Mouse (Mus musculus) embryo, embryonic 11.5 days (tissue): Measurements from ENCODE around the gene Mgarp.
"Not testable (repeated sequence)": the region's sequence is repeated elsewhere in the genome, so short reads cannot be mapped to it uniquely, and the experiment has no call there.

ENCODE experiments used
- DNase-seq: peaks from one replicate; pipeline ENCODE4 v3.0.0-alpha.2; 2012; ENCODE audit warnings: low read depth, low spot score

The Mgarp gene

DNA sequence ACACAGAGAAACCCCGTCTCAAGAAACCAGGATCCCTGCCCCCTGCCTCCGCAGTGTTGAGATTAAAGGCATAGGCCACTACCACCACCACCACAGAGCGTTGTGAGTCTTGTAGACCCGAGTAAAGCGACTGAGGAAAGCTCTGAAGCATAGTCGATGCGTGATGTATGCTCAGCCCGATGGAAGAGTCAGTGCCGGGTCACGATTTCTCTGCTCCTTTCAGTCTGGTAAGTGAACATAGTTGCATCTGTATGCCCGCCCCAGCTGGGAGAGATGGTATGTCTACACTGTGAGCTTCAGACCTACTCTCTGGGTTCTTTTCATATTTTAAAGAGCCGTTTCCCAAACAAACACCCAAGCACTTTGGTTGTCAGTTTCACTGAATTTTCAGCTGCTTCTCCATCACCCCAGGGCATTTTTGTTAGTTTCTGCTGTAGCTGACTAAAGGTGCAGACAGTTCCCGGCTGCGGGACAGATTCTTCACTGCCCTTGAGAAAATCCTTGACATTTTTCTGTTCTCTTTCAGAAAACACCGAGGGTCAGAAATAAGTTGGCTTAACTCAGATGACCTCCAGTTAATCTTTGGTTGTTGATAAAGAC lies 1.3 kb upstream of the Mgarp start:
- DNase-seq, result no peak

DNA sequence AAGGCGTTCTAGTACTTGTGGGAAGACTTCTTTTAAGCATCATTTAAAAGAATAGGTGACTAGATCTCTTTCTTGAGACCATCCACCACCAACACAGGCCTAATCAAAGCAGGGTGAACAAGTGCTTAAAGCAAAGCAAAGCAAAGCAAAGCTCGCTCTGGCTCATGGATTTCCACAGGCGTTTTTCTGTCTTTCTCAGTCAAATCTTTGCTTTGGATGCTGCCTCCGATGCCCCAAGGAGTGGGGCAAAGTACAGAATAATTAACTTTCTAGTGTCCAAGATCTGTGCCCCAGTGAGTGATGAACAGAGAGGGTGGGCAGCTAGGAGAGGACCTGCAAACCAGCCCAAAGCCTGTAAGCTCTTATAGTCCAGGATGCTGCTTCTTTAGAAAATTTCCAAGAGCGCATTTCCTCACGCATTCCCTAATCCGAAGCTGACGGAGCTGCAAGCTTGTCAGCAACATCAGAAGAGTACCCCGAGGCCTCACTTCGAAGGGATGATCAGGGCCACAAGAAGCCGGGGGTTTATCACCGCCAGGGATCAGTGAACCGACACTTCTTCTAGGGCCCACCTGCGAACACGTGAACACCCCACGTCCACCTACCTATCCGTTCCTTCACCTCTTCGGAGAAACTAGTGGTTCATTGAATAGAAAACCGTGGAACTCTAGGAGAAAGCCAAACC lies 935 bp downstream of the Mgarp start:
- no peak for DNase-seq

DNA sequence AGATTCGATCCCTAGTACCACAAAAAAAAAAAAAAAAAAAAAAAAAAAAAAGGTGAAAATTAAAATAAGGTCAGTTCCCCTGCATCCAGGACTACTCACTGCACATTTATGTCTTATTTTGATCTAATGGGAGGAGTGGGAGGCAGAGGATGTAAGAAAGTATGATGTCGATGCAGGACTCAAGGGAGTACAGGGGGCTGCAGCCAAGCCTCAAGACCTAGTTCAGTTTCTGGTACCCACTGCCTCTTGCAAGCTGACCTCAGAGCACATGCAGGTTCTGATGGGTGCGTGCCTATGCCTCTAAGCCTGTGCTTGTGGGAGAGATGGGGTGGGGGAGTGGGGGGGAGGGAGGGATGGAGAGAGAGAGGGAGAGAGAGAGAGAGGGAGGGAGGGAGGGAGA lies 1.7 kb downstream of the Mgarp start:
- no peak for DNase-seq

GRCm38 (mm10) chr3:51393651-51394050 lies 2.9 kb downstream of the Mgarp start:
- DNase-seq, result no peak

DNA sequence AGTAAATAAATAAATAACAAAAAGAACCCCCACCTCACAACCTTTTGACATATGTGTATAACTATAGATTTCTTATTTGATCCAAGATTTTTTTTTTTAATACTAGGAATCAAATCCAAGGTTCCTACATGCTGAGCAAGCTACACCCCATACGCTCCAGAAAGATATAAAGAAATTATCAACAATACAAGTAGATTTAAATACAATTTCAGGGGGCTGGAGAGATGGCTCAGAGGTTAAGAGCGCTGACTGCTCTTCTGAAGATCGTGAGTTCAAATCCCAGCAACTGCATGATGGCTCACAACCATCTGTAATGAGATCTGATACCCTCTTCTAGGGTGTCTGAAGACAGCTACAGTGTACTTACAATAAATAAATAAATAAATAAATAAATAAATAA lies 3.5 kb downstream of the Mgarp start:
- DNase-seq, result not testable (repeated sequence)

DNA sequence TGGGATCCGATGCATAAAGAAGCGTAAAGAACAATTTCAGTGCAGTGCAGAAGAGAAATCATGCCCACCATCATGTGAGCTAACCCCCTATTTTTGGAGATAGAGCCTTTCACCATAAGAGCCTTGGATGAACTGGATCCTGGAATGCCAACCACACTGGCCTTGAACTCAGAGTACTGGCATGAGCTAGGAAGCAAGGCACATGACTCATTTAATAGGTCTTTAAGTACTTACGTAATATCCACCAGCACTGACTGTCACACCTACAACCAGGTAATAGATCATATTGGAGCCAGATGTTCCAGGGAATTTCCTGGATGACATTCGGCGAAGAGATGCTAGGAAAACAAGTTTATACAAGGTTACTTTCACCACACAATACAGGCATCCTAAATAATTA lies 4.9 kb downstream of the Mgarp start:
- DNase-seq, result no peak

DNA sequence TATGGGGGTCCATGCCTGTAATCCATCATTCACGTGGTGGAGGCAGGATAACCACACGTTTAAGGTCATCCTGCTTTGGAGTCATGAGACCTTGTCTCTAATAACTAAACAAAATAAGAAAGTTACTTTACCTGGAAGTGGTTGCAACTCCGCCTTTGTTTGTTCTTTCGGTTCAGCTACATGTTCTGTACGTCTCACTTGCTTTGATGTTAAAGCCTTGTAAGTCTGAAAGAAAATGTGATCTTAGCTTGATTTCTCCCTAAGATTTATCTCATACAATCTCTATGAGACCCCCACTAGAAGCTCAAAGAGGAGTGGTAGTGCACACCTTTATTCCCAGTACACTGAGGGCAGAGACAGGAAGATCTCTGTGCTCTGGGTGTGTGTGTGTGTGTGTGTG lies 5.4 kb downstream of the Mgarp start:
- DNase-seq, result no peak

DNA sequence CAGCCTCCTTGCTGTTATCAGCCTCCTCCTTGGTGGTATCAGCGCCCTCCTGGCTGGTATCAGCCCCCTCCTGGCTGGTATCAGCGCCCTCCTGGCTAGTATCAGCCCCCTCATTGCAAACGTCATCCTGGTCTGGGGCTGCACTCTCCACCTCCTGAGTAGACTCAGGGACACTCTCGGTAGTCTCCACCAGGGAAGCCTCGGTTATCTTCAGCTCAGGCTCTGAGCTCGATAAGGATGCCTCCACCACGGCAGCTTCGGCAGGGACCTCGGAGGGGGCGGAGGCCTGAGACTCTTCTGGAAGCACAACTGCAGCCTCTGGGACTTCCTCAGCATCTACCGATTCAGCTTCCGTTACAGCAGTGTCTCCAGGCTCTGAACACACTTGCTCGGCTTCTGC lies 7.6 kb downstream of the Mgarp start:
- no peak for DNase-seq

GRCm38 (mm10) chr3:51387868-51388381 lies 8.6 kb downstream of the Mgarp start:
- DNase-seq, result no peak

DNA sequence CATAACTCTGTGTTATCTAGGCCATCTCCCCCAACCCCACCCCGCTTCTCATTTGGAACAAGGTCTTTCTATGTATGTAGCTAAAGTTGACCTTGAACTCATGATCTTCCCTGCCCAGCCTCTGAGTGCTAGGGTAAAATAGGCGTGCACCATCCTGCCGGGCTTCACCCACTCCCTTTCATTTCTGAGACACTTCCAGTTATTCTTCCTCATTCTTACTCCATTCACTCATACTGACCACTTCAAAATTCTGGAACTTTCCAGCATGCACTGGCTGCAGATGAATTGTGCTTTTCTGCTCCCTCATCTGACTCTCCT lies 9.4 kb downstream of the Mgarp start:
- DNase-seq, result no peak

DNA sequence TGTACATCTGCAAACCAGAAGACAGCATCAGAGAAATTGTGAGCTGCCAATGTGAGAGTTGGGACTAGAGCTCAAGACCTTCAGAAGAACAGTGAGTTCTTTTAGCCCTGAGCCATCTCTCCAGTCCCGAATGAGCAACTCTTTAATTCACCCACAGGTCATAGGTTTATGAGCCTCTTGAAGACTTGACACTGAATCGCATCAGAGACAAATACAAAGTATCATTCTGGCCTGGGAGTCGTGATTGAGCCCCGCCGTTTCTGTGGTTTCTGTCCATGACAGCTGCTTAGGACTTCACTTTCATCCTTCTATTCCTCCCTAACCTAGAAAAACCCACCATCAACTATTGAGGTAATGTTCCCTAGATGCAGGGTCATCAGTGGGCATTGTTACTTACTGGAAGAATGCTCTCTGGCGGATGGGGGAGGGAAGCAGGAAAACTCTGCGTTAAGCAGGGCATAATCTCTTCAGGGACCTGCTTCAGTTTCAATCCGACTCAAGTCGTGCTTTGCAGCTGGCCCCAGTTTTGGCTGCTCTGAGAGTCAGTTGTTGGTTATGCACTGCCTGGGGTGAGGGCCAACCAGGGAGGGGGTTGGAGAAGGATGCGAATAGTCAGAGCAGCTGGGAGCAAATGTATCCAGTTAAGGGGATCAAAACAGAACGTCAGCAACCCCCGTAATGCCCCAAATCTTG lies 10.0 kb downstream of the Mgarp start:
- no peak for DNase-seq

DNA sequence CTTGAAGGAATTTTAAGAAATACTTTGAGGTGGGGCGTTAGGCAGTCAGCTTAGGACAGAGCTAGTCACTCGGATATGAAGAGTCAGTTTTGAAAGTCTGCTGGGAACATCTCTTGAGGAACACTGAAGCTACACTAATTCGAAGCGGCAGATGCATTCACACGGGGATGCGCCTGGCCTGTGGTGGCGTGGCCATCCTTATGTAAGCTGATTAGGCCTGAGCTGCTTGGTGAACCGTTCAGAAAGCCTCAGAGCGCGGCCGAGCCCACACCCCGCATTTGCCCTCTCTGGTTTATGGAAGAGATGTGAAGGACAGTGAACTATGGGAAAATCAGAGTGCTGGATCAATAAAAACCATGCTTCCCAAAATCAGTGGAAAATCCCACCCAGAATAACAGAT lies 13.1 kb downstream of the Mgarp start:
- no peak for DNase-seq

DNA sequence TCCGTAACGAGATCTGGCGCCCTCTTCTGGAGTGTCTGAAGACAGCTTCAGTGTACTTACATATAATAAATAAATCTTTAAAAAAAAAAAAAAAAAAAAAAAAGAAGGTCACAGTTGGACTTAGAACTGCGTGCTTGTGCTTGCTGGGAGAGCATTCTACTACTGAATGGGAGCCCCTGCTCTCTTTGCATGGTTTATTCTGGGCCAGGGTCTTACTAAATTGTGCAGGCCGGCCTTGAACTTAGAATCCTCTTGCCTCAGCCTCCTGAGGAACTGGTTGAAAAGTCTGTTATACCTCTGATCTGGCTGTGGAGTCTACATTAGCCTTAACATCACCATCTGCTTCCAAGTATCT lies 15.9 kb downstream of the Mgarp start:
- DNase-seq, result no peak

GRCm38 (mm10) chr3:51379786-51380659 lies 16.5 kb downstream of the Mgarp start:
- no peak for DNase-seq

- no peak for DNase-seq
Observed at GRCm38 (mm10) chr3:51378665-51378946, 17.9 kb downstream of the Mgarp start.

DNA sequence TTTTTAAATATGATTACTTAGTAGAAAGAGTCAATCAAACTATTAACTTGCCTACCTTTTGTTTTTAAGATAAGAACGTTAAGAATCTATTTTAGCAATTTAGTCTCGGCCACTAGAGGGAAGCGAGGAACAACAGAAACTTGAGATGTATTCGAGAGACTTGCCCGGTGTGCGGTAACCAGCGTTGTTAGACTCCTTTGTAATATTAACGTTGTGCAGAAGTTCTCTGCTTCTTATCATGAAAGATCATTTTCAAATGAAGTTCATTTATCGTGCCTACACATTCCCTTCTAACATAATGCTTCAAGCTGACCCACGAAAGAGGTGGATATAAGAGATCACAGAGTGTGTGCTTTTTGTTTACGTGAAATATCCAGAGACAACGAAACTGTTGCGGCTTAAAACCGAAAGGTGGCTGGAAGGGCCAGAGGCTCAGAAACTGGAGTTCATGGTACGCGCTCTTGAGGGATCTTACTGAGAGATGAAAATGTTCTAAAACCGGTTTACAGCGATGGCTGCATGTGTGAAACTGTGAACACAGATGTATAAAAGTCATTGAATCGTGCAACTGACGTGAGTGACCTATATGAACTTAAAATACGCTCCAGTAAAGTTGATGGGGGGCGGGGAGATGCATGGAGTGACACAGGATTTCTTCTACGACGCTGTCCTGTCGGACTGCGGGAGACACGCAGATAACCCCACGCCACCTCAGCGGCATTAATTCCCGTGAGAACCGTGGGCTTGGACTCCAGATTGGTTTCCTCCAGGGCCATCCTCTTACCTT lies 18.5 kb downstream of the Mgarp start:
- DNase-seq, result no peak

GRCm38 (mm10) chr3:51375307-51376265 lies 21.0 kb downstream of the Mgarp start:
- no peak for DNase-seq

DNA sequence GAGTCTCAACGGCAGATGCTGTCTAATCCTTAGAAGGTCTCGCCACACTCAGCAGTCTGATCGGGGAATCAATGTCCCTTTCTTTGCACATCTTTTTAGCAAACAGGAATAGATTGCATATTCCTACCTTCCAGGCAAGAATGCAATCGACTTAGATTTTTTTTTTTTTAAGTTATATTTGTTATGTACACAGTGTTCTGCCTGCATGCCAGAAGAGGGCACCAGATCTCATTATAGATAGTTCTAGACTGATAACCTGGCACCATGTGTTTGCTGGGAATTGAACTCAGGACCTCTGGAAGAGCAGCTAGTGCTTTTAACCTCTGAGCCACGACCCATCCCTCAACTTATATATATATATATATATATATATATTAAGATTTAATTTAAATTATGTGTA lies 23.0 kb downstream of the Mgarp start:
- no peak for DNase-seq

DNA sequence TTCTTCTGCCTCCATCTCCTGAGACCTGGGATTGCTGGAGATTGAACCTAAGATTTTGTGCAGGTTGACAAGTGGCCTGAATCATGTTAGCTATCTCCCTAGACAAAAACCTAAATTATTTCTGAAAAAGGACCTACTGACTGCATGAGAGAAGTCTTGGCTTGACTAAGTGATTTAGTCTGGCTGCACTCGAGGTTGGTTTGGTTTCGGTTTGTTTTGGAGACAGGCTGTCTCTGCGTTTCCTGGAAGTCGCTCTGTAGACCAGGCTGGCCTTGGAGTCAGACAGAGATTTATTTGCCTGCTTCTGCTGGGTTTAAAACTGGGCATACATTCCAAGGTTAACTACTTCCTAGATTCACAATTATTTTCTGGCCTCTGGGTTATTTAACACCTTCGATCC lies 23.7 kb downstream of the Mgarp start:
- DNase-seq, result no peak

DNA sequence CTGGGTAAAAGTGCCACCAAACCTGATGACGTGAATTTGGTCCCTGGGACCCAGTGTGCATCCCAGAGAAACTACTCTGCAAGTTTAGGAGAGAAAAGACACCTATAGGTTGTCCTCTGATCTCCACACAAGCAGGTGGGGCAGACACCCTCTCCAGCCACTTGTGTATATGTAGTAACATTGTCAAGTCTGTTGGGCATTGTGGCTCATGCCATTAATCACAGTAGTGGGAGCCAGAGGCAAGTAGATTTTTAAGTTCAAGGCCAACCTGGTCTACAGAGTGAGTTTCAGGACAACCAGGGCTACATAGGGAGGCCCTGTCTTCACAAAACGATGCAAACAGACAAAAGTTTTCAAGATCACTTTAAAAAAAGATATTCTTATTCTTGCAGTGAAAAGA lies 24.7 kb downstream of the Mgarp start:
- no peak for DNase-seq

DNA sequence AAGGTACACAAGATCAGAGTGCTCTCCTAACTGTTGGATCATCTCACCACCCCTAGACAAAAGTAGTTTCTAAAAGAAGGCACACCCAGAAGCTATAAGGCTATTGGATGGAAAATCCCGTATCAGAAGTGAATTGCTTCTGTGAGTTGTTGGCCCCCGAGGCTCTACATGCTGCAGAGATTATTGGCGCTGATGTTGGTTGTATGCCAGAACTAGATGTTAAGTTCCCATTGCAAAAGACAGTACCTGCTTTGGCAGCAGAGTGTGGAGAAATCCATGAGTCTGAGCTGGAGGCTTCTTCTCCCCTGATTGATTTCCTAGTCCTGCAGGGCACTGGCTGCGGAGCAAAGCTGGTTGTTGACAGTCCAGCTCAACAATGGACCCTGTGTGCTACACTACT lies 28.5 kb downstream of the Mgarp start:
- DNase-seq, result no peak
